Mouse (Mus musculus): Measurements from ENCODE around the gene Arhgap25.
"Not testable (repeated sequence)": the region's sequence is repeated elsewhere in the genome, so short reads cannot be mapped to it uniquely, and the experiment has no call there.

The Arhgap25 gene

GRCm38 (mm10) chr6:87536270-87536669 is 3.2 kb upstream of the Arhgap25 start:
- no peak for DNase-seq (ENCODE audit: low spot score in 2 of 2)

- peak in 1 of 2 experiments; percentile 62 for DNase-seq (ENCODE audit: low spot score in 2 of 2)
These were observed 2.6 kb upstream of the Arhgap25 start for GRCm38 (mm10) chr6:87535651-87536050.

- no peak for DNase-seq (ENCODE audit: low spot score in 2 of 2)
These were observed 2.0 kb upstream of the Arhgap25 start for GRCm38 (mm10) chr6:87534855-87535575.

- no peak for DNase-seq (ENCODE audit: low spot score in 2 of 2)
These were observed 1.5 kb downstream of the Arhgap25 start for GRCm38 (mm10) chr6:87531456-87532015.

- no peak for DNase-seq (ENCODE audit: low spot score in 2 of 2)
These were observed 2.7 kb downstream of the Arhgap25 start for GRCm38 (mm10) chr6:87530386-87530785.

- DNase-seq (ENCODE audit: low spot score in 2 of 2): no peak
These were observed 5.1 kb downstream of the Arhgap25 start for GRCm38 (mm10) chr6:87527846-87528557.

- no peak for DNase-seq (ENCODE audit: low spot score in 2 of 2)
These were observed 5.7 kb downstream of the Arhgap25 start for GRCm38 (mm10) chr6:87527366-87527765.

GRCm38 (mm10) chr6:87525126-87525525 is 7.9 kb downstream of the Arhgap25 start:
- DNase-seq (ENCODE audit: low spot score in 2 of 2): no peak

- no peak for DNase-seq (ENCODE audit: low spot score in 2 of 2)
These were observed 8.8 kb downstream of the Arhgap25 start for GRCm38 (mm10) chr6:87524281-87524680.

GRCm38 (mm10) chr6:87523736-87524135 is 9.3 kb downstream of the Arhgap25 start:
- DNase-seq (ENCODE audit: low spot score in 2 of 2): no peak

GRCm38 (mm10) chr6:87523085-87523484 is 10.0 kb downstream of the Arhgap25 start:
- DNase-seq (ENCODE audit: low spot score in 2 of 2): no peak

- peak; percentile 75 to 81 for DNase-seq (ENCODE audit: low spot score in 2 of 2)
These were observed 10.8 kb downstream of the Arhgap25 start for GRCm38 (mm10) chr6:87522236-87522635.

- not testable (repeated sequence) for DNase-seq (ENCODE audit: low spot score in 2 of 2)
These were observed 11.4 kb downstream of the Arhgap25 start for GRCm38 (mm10) chr6:87521705-87522104.

GRCm38 (mm10) chr6:87520572-87520971 is 12.5 kb downstream of the Arhgap25 start:
- no peak for DNase-seq (ENCODE audit: low spot score in 2 of 2)

GRCm38 (mm10) chr6:87519809-87520208 is 13.2 kb downstream of the Arhgap25 start:
- no peak for DNase-seq (ENCODE audit: low spot score in 2 of 2)

GRCm38 (mm10) chr6:87518622-87519021 is 14.4 kb downstream of the Arhgap25 start:
- no peak for DNase-seq (ENCODE audit: low spot score in 2 of 2)

- no peak for DNase-seq (ENCODE audit: low spot score in 2 of 2)
These were observed 15.2 kb downstream of the Arhgap25 start for GRCm38 (mm10) chr6:87517753-87518409.

GRCm38 (mm10) chr6:87514321-87514720 is 18.7 kb downstream of the Arhgap25 start:
- no peak for DNase-seq (ENCODE audit: low spot score in 2 of 2)

- peak; percentile 72 to 79 for DNase-seq (ENCODE audit: low spot score in 2 of 2)
These were observed 19.9 kb downstream of the Arhgap25 start for GRCm38 (mm10) chr6:87513046-87513767.

GRCm38 (mm10) chr6:87510999-87511398 is 22.1 kb downstream of the Arhgap25 start:
- DNase-seq (ENCODE audit: low spot score in 2 of 2): peak in 1 of 2 experiments; percentile 41

GRCm38 (mm10) chr6:87509806-87510205 is 23.3 kb downstream of the Arhgap25 start:
- no peak for DNase-seq (ENCODE audit: low spot score in 2 of 2)

- no peak for DNase-seq (ENCODE audit: low spot score in 2 of 2)
These were observed 28.2 kb downstream of the Arhgap25 start for GRCm38 (mm10) chr6:87504875-87505274.

Measured in right cerebral cortex, adult 2 months (tissue).